Mouse (Mus musculus): ENCODE measurements around the gene Adcy1. TPM values are rescaled to one million over a fixed set of nuclear protein-coding genes. Genes with fewer than 3 reads are reported as not detected.

The Adcy1 gene
- total and polyA plus RNA-seq, 3 experiments: 0.03 to 0.38 TPM; not detected in 1

- Histone ChIP-seq H3K4me2 (ENCODE audit: insufficient read depth, low read depth, poor library complexity, severe bottlenecking) (no peak overlapping the region), H3K36me3 (replicated peaks in 1 of 2; ENCODE audit: control insufficient read depth in 1 of 2, insufficient read depth in 1 of 2, low read length in 1 of 2) (no peaks in the 10 kb centered on the region), H3K4me3 (replicated peaks in 1 of 3; ENCODE audit: low read depth in 2 of 3, low read length in 2 of 3, poor library complexity in 1 of 3) (no peak overlapping the region), H3K4me1 (ENCODE audit: control insufficient read depth in 1 of 2, insufficient read depth in 2 of 2) (no peaks in the 10 kb centered on the region), H3K9ac (ENCODE audit: insufficient read depth, low read depth) (no peak overlapping the region), H3K9me3 (replicated peaks; ENCODE audit: low read length) (peaks cover 22% of the 10 kb centered on the region), H3K27ac (ENCODE audit: insufficient read depth, low read depth) (no peak overlapping the region), H3K79me2 (replicated peaks; ENCODE audit: control insufficient read depth, extremely low read depth, insufficient read depth, poor library complexity, severe bottlenecking) (no peaks in the 10 kb centered on the region), H3K27me3 (replicated peaks) (peaks cover 48% of the 10 kb centered on the region)
- in situ Hi-C loops (cut with MboI; ENCODE audit: low pct_ligation_motif_present, low pct_unique_long_range_greater_than_20kb, low sequenced_read_pairs) (no loop called here), dilution Hi-C loops (cut with MboI; ENCODE audit: extremely low pct_ligation_motif_present, extremely low pct_unique_long_range_greater_than_20kb, low sequenced_read_pairs) (no loop called here)
- TF ChIP-seq POLR2AphosphoS2 (IDR thresholded peaks at IDR 0.05; ENCODE audit: low read depth, low read length) (no peak), GABPA (IDR thresholded peaks at IDR 0.05; ENCODE audit: insufficient replicate concordance, low read depth, low read length) (no peak), ZMIZ1 (IDR thresholded peaks at IDR 0.05; ENCODE audit: low read depth, low read length) (no peak), MXI1 (IDR thresholded peaks at IDR 0.05; ENCODE audit: low read depth, low read length) (no peak), CTCF (conservative IDR thresholded peaks at IDR 0.05 in 1 of 2, IDR thresholded peaks at IDR 0.05 in 1 of 2; ENCODE audit: low read depth in 2 of 2, low read length in 2 of 2) (no peak)
- DNase-seq (ENCODE audit: extremely low read depth): no peak
Measured at GRCm38 (mm10) chr11:7064484-7065185, 1.3 kb downstream of the Adcy1 start.

GRCm38 (mm10) chr11:7065388-7065787 is 2.1 kb downstream of the Adcy1 start:
- H3K4me2 ChIP-seq (ENCODE audit: insufficient read depth, low read depth, poor library complexity, severe bottlenecking): no peak overlapping the region
- in situ Hi-C loops (cut with MboI; ENCODE audit: low pct_ligation_motif_present, low pct_unique_long_range_greater_than_20kb, low sequenced_read_pairs) (no loop called here), dilution Hi-C loops (cut with MboI; ENCODE audit: extremely low pct_ligation_motif_present, extremely low pct_unique_long_range_greater_than_20kb, low sequenced_read_pairs) (no loop called here)

GRCm38 (mm10) chr11:7065876-7066275 is 2.6 kb downstream of the Adcy1 start:
- no peaks in the 10 kb centered on the region for H3K36me3 ChIP-seq (replicated peaks in 1 of 2; ENCODE audit: control insufficient read depth in 1 of 2, insufficient read depth in 1 of 2, low read length in 1 of 2)
- no peak for DNase-seq (ENCODE audit: extremely low read depth)
- no peaks in the 10 kb centered on the region for H3K4me1 ChIP-seq (ENCODE audit: control insufficient read depth in 1 of 2, insufficient read depth in 2 of 2)
- in situ Hi-C loops (cut with MboI; ENCODE audit: low pct_ligation_motif_present, low pct_unique_long_range_greater_than_20kb, low sequenced_read_pairs) (no loop called here), dilution Hi-C loops (cut with MboI; ENCODE audit: extremely low pct_ligation_motif_present, extremely low pct_unique_long_range_greater_than_20kb, low sequenced_read_pairs) (no loop called here)
- H3K4me2 ChIP-seq (ENCODE audit: insufficient read depth, low read depth, poor library complexity, severe bottlenecking): no peak overlapping the region
- no peaks in the 10 kb centered on the region for H3K79me2 ChIP-seq (replicated peaks; ENCODE audit: control insufficient read depth, extremely low read depth, insufficient read depth, poor library complexity, severe bottlenecking)
- H3K27ac ChIP-seq (ENCODE audit: insufficient read depth, low read depth): no peak overlapping the region
- no peak overlapping the region for H3K9ac ChIP-seq (ENCODE audit: insufficient read depth, low read depth)
- TF ChIP-seq KAT2A (IDR thresholded peaks at IDR 0.05; ENCODE audit: insufficient replicate concordance, low read length) (no peak), GABPA (IDR thresholded peaks at IDR 0.05; ENCODE audit: insufficient replicate concordance, low read depth, low read length) (no peak), ZMIZ1 (IDR thresholded peaks at IDR 0.05; ENCODE audit: low read depth, low read length) (no peak), HCFC1 (IDR thresholded peaks at IDR 0.05; ENCODE audit: low read depth, low read length) (no peak), NRF1 (IDR thresholded peaks at IDR 0.05; ENCODE audit: low read depth, low read length) (no peak), IRF4 (IDR thresholded peaks at IDR 0.05; ENCODE audit: low read depth, low read length) (no peak), POLR2A (IDR thresholded peaks at IDR 0.05; ENCODE audit: low read depth, low read length) (no peak), EP300 (IDR thresholded peaks at IDR 0.05; ENCODE audit: low read length) (no peak), MXI1 (IDR thresholded peaks at IDR 0.05; ENCODE audit: low read depth, low read length) (no peak), ZC3H11A (IDR thresholded peaks at IDR 0.05; ENCODE audit: low read depth, low read length) (no peak)
- peaks cover 45% of the 10 kb centered on the region for H3K27me3 ChIP-seq (replicated peaks)
- no peak overlapping the region for H3K4me3 ChIP-seq (replicated peaks in 1 of 3; ENCODE audit: low read depth in 2 of 3, low read length in 2 of 3, poor library complexity in 1 of 3)
- peaks cover 22% of the 10 kb centered on the region for H3K9me3 ChIP-seq (replicated peaks; ENCODE audit: low read length)

More at GRCm38 (mm10) chr11:7065388-7065787, 2.1 kb downstream of the Adcy1 start:
- no peaks in the 10 kb centered on the region for H3K4me1 ChIP-seq (ENCODE audit: control insufficient read depth in 1 of 2, insufficient read depth in 2 of 2)
- H3K9me3 ChIP-seq (replicated peaks; ENCODE audit: low read length): peaks cover 22% of the 10 kb centered on the region
- no peaks in the 10 kb centered on the region for H3K79me2 ChIP-seq (replicated peaks; ENCODE audit: control insufficient read depth, extremely low read depth, insufficient read depth, poor library complexity, severe bottlenecking)
- H3K9ac ChIP-seq (ENCODE audit: insufficient read depth, low read depth): no peak overlapping the region
- TF ChIP-seq MAFK (IDR thresholded peaks at IDR 0.05; ENCODE audit: insufficient replicate concordance, low read length): no peak
- TF ChIP-seq USF2 (conservative IDR thresholded peaks at IDR 0.05; ENCODE audit: low read depth, low read length): no peak
- no peak for TF ChIP-seq GABPA (IDR thresholded peaks at IDR 0.05; ENCODE audit: insufficient replicate concordance, low read depth, low read length)
- no peak for TF ChIP-seq MXI1 (IDR thresholded peaks at IDR 0.05; ENCODE audit: low read depth, low read length)
- TF ChIP-seq USF1 (IDR thresholded peaks at IDR 0.05; ENCODE audit: low read depth, low read length): no peak
- no peak for TF ChIP-seq CHD2 (IDR thresholded peaks at IDR 0.05; ENCODE audit: low read length)
- TF ChIP-seq NRF1 (IDR thresholded peaks at IDR 0.05; ENCODE audit: low read depth, low read length): no peak
- TF ChIP-seq E2F4 (IDR thresholded peaks at IDR 0.05; ENCODE audit: insufficient replicate concordance, low read depth, low read length): no peak
- TF ChIP-seq RCOR1 (conservative IDR thresholded peaks at IDR 0.05; ENCODE audit: low read depth, low read length): no peak
- TF ChIP-seq ZMIZ1 (IDR thresholded peaks at IDR 0.05; ENCODE audit: low read depth, low read length): no peak
- TF ChIP-seq JUN (IDR thresholded peaks at IDR 0.05; ENCODE audit: insufficient read depth, low read depth, low read length): no peak
- no peak for TF ChIP-seq PAX5 (IDR thresholded peaks at IDR 0.05; ENCODE audit: low read length)
- no peak for TF ChIP-seq NELFE (IDR thresholded peaks at IDR 0.05; ENCODE audit: low read depth, low read length)
- no peak for TF ChIP-seq MAZ (IDR thresholded peaks at IDR 0.05; ENCODE audit: low read depth, low read length)
- TF ChIP-seq ZC3H11A (IDR thresholded peaks at IDR 0.05; ENCODE audit: low read depth, low read length): no peak
- no peak for TF ChIP-seq ELF1 (IDR thresholded peaks at IDR 0.05; ENCODE audit: low read depth, low read length)
- no peak for TF ChIP-seq ZNF384 (IDR thresholded peaks at IDR 0.05; ENCODE audit: low read depth, low read length)
- TF ChIP-seq TCF12 (IDR thresholded peaks at IDR 0.05; ENCODE audit: low read depth, low read length): no peak
- no peak for DNase-seq (ENCODE audit: extremely low read depth)
- H3K4me3 ChIP-seq (replicated peaks in 1 of 3; ENCODE audit: low read depth in 2 of 3, low read length in 2 of 3, poor library complexity in 1 of 3): no peak overlapping the region
- H3K27me3 ChIP-seq (replicated peaks): peaks cover 45% of the 10 kb centered on the region
- no peaks in the 10 kb centered on the region for H3K36me3 ChIP-seq (replicated peaks in 1 of 2; ENCODE audit: control insufficient read depth in 1 of 2, insufficient read depth in 1 of 2, low read length in 1 of 2)
- H3K27ac ChIP-seq (ENCODE audit: insufficient read depth, low read depth): no peak overlapping the region
